Mouse (Mus musculus): ENCODE measurements around the gene Ugt1a2.

The Ugt1a2 gene

GRCm38 (mm10) chr1:88233421-88234247, 33.2 kb downstream of the Ugt1a2 start:
- DNase-seq (ENCODE audit: low read depth, low spot score), result no peak

DNA sequence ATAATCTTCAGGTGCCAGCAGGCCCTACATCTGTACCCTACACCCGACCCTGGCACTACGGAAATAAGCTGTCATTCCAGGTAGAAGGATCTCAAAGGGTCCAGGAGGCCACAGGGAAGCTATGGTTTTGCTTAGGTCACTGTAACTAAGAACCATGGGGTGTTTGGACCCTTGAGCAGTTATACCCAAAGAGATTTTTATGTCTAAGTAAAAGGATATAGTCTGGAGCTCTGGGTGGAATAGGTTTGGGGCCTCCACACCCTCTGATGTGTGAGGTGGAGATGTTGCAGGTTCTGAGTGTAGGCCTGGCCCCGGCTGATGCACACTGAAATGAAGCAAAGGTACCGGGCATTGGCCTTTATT, 33.8 kb downstream of the Ugt1a2 start:
- DNase-seq (ENCODE audit: low read depth, low spot score), result no peak

- DNase-seq (ENCODE audit: low read depth, low spot score), result no peak
Observed at GRCm38 (mm10) chr1:88234646-88235045, 34.2 kb downstream of the Ugt1a2 start.

GRCm38 (mm10) chr1:88235046-88235893, 34.9 kb downstream of the Ugt1a2 start:
- no peak for DNase-seq (ENCODE audit: low read depth, low spot score)

GRCm38 (mm10) chr1:88235894-88236415, 35.6 kb downstream of the Ugt1a2 start:
- no peak for DNase-seq (ENCODE audit: low read depth, low spot score)

DNA sequence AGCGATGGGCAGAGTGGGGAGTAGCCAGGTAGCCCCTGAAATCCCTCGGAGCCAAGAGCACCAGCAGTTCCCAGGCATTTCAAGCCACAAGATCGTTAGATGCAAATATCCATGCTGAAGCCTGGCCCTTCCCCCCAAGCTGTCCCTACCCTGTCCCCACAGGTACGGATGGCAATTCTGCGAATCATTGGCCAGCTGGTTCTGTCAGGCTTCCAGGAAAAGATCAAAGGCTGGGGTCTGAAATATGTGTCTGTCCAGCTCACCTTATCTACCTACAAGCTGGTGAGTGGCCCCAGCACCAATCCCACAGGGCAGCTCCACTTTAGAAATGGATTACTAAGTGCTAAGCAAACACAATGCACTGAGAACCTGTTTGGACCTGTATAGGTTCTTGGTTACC, 36.9 kb downstream of the Ugt1a2 start:
- DNase-seq (ENCODE audit: low read depth, low spot score), result no peak

GRCm38 (mm10) chr1:88238771-88239170, 38.4 kb downstream of the Ugt1a2 start:
- no peak for DNase-seq (ENCODE audit: low read depth, low spot score)

DNA sequence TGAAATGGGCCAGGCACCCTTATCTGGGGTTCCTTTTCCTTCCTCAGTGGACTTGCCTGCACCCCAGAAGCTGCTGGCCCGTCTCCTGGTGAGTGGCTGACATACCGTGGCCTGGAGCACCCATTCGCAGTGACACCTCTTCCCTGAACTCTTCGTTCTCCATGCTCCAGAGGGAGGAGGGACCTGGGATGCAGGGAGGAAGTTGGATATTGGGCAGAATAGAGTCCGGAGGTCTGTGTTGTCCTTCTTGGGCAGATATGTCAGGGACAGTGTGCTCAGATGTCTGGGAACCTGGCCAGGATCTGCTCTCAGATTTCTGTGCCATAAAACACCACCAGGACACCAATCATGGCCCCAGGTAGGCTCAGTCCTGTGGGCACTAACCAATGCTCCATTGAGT, 39.7 kb downstream of the Ugt1a2 start:
- no peak for DNase-seq (ENCODE audit: low read depth, low spot score)

DNA sequence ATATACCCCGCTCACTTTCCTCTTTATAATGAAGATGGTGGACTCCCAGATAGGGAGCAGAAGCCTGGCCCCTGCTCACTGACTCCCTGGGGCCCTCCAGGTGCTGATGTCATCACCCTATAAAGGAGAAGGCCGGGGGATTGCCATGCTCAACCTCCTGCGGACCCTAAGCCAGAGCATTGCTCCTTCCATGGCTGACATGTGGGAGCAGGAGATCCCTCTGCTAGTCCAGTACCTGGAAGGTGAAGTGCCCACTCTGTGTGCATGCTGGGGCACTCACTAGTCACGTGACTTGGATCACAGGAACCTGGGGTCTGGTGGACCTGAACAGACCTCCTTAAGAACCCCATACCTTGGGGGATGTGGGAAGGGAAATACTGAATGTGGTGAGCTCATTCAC, 40.2 kb downstream of the Ugt1a2 start:
- DNase-seq (ENCODE audit: low read depth, low spot score), result no peak

DNA sequence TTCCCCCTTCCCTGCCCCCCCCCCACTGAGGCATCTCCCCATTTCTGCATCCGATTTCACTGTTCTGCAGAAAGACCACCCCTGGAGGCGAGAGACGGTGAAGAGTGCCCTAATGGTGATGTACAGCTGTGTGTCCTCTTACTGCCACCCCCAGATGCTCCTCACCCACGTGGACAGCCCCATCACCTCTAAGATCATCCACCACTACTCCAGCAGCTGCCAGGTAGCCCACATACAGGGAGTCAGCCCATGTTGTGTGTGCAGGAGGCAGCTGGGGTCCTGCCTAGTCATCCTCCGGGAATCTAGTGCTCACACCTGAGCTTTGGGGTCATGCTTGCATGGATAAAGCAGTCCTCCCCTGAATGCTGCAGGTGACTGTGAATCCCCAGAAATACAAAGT, 43.5 kb downstream of the Ugt1a2 start:
- DNase-seq (ENCODE audit: low read depth, low spot score), result no peak

GRCm38 (mm10) chr1:88245881-88246280, 45.5 kb downstream of the Ugt1a2 start:
- DNase-seq (ENCODE audit: low read depth, low spot score), result no peak

GRCm38 (mm10) chr1:88246386-88246785, 46.0 kb downstream of the Ugt1a2 start:
- DNase-seq (ENCODE audit: low read depth, low spot score), result no peak

DNA sequence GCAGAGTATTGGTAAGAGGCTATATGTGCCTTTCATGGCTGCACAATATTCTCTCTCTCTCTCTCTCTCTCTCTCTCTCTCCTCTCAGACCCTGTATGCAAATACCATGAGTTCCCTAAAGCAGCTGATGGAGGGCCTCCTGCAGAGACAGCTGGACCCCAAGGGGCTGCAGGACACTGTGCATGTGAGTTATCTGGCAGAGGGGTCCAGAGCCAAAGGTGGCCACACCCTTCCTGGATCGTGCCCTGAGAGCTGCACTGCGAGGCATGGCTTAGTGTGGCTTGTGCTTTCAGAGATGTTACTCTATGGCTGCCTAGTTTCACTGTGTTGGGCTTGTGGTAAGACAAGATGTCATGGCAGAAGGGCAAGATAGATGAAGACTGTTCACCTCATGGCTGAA, 47.3 kb downstream of the Ugt1a2 start:
- no peak for DNase-seq (ENCODE audit: low read depth, low spot score)

GRCm38 (mm10) chr1:88248658-88249057, 48.3 kb downstream of the Ugt1a2 start:
- DNase-seq (ENCODE audit: low read depth, low spot score), result no peak

- no peak for DNase-seq (ENCODE audit: low read depth, low spot score)
Observed at GRCm38 (mm10) chr1:88249596-88249995, 49.2 kb downstream of the Ugt1a2 start.

GRCm38 (mm10) chr1:88250023-88250422, 49.6 kb downstream of the Ugt1a2 start:
- no peak for DNase-seq (ENCODE audit: low read depth, low spot score)

GRCm38 (mm10) chr1:88253106-88253505, 52.7 kb downstream of the Ugt1a2 start:
- no peak for DNase-seq (ENCODE audit: low read depth, low spot score)

DNA sequence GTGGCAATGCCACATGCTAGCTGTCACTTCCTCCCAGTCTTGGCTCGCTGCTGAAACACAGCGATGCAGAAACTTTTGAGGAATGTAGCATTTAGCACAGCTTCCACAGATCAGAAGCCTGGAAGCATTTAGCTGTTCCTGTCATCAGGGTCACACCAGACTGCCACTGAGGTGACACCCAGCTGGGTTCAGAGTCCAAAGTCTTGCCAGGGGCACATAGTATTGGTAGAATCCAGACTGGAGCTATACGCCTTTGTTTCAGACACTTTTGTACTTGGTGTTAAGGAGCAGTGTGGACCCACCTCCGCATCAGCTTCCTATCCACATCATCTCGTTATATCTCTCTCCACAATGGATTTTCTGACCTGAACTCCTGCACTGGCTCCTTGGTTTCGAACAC, 53.1 kb downstream of the Ugt1a2 start:
- no peak for DNase-seq (ENCODE audit: low read depth, low spot score)

- no peak for DNase-seq (ENCODE audit: low read depth, low spot score)
Observed at GRCm38 (mm10) chr1:88254793-88255465, 54.5 kb downstream of the Ugt1a2 start.

- no peak for DNase-seq (ENCODE audit: low read depth, low spot score)
Observed at GRCm38 (mm10) chr1:88255466-88255857, 55.1 kb downstream of the Ugt1a2 start.

- no peak for DNase-seq (ENCODE audit: low read depth, low spot score)
Observed at GRCm38 (mm10) chr1:88255989-88256754, 55.8 kb downstream of the Ugt1a2 start.
